Mouse (Mus musculus): ENCODE data around the gene Nmnat1.
"Not testable (repeated sequence)": the region's sequence is repeated elsewhere in the genome, so short reads cannot be mapped to it uniquely, and the experiment has no call there.

The Nmnat1 gene

GRCm38 (mm10) chr4:149489415-149490240, 4.6 kb upstream of the Nmnat1 start:
- DNase-seq (ENCODE audit: low spot score), result no peak

DNA sequence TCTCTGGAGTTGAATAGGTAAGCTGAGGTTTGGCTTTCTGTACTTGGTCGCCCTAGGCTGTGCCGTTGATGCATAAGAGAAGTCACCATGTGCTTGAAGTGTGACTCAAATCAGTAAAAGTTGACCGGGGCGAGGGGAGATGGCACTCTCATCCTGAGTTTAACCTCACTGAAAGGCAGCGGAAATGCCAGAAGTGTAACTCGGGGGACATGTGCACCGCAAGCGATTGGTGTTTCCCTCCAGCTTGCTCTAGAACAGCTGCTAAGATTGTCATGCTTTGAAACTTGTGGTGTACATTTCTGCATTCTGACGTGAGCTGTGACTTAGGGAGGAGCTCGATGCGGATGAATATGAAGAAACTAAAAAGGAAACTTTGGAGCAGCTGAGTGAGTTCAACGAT, 2.7 kb upstream of the Nmnat1 start:
- DNase-seq (ENCODE audit: low spot score), result no peak

DNA sequence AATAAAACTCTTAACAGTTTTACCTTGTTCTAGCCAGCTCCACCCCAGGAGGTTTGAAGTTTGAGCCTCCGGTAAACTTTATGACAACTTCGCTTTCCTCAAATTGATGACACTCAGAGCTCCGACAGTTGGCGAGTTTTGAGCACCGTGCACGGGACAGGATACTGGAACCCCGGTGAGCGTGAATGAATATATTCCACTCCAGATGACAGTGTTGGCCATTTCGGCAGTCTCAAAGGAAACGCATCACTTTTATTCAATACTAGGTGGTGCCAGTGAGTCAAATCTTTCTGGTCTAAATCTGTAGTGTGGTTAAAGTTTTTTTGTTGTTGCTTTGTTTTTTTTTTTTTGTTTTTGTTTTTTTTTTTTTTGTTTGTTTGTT, 814 bp upstream of the Nmnat1 start:
- DNase-seq (ENCODE audit: low spot score), result no peak

DNA sequence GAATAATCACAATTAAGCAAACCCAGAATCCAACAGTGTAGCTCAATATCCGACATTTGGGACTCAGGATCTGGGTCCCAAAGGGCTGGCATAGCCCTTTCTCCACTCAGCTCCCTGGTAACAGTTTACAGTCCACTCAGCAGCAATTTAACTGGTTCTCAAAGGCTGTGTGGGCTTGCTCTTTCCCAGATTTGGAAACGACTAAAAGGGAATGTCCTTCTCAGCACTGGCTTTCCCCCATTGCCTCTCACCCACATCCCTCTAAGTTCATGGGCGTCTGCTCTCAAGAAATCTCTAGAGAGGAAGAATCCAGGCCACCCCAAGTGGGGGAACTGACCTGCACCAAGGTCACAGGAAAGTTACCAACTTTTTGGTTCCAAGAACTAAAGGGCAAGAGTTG, 436 bp downstream of the Nmnat1 start:
- no peak for DNase-seq (ENCODE audit: low spot score)

DNA sequence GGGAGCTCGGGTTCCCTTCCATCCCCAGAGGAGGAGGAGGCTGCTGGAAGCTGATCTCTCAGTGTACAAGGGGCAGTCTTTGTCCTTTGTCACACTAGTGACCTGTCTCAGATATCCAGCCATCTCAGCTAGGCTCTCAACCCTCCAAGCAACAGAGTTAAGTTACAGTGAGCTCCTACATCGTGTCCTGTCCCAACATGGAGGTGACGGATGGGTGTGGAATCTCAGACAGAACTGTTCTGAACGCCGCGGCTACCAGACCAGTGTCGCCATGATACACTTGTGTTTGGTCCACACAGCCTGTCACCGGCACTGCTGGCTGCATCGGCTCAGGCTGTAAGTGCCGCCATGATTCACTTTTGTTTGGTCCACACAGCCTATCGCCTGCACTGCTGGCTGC, 7.9 kb downstream of the Nmnat1 start, which contains the start of gene Tmem274:
Gene Tmem274 (plus strand): TSS at position 301 of the 400 bp plus-strand sequence.
- DNase-seq (ENCODE audit: low spot score), result no peak

DNA sequence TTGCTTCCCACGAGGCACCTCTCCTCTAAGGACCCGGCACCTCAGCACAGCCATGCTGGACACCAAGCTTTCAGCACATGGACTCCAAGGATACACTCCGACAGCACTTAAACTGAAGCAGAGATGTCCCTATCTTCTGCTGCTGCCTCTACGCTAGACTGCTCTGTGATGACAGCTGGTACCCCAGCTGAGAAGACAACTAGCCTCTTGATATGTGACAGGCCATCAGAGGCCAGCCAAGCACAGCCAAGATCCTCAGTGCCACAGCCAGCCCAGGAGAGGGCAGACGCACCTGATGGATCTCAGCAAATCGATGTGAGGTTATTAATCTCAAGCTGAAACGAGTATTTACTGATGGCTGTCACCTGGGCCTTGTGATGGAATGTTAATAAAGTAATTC, 9.9 kb downstream of the Nmnat1 start:
- DNase-seq (ENCODE audit: low spot score), result no peak

DNA sequence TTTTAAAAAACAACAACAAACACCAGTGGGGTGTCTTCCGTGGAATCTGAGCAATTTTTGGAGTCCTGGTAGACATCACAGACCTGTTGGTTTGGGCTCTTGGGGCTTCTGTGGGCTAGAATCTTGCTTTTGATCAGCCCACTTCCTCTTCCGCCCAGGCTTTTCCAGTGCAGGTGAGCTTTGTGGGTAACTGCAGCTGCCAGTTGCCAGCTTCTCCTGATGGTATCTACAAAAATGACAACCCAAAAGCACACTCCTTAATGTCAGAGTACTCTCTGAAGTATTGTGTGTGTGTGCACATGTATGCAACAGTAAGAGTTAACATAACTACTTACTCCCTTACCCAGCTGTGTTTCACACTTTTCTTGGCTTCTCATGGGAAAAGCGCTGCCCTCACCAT, 15.4 kb downstream of the Nmnat1 start:
- DNase-seq (ENCODE audit: low spot score), result no peak

- no peak for DNase-seq (ENCODE audit: low spot score)
These were observed 21.5 kb downstream of the Nmnat1 start for GRCm38 (mm10) chr4:149463435-149463950.

DNA sequence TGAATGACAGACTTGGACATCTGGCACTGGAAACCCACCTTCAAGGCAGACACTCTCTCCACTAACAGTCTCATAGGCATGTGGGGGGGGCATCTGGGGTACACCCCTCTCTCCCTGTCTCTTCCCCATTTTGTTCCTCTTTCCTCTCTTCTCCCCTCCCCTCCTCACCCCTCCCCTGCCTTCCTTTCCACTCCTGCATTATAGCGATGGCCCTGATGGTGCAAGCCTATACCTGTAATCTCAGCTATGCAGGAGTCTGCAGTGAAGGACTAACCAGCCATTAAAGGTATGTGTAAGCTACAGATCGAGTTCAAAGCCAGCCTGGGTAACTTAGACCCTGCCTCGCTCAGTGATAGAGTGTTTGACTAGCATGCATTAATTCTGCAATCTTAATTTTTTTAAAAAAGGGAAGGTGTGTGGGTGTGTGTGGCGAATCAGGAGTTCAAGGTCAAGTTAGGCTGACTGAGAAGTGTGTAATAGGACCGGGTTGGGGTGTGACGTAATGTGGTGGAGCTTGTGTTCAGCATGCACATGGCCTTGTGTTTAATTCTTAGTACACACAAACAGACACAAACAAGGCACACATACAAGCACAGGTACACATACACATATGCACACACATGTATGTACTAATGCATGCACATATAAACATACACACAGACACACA, 22.6 kb downstream of the Nmnat1 start:
- no peak for DNase-seq (ENCODE audit: low spot score)

- DNase-seq (ENCODE audit: low spot score), result no peak
These were observed 23.3 kb downstream of the Nmnat1 start for GRCm38 (mm10) chr4:149461579-149462304.

- DNase-seq (ENCODE audit: low spot score), result not testable (repeated sequence)
These were observed 24.5 kb downstream of the Nmnat1 start for GRCm38 (mm10) chr4:149460475-149460874.

DNA sequence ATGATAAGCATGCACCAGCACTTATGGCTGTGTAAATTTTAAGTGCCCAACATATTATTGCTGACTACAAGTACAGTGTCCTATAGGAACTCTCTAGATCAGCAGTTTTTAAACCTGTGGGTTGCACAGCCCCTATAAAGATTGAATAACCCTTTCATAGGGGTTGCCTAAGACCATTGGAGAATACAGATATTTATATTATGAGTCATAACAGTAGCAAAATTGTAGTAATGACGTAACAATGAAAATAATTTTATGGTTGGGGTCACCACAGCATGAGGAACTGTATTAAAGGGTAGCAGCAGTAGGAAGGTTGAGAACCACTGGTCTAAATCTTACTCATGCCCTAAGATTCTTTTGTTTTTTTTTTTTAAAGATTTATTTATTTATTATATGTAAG, 25.6 kb downstream of the Nmnat1 start:
- DNase-seq (ENCODE audit: low spot score), result no peak

DNA sequence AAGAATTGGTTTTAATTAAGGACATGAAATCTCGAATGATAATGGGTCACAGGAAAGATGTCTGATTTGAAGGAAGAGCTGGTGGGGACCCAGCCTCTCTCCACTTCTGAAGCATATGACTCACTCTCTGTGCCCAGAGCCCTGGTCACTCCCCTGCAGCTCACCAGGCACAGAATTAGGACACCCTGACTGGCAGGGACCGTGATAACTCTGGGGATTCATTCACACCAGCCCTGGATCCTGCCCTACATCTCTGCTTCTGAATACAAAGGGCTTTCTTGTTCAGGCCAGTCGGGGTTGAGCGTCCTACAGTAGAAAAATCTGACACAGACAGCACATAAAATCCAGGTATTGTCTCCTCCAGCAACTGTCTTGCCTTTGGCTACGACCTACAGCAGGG, 26.5 kb downstream of the Nmnat1 start:
- no peak for DNase-seq (ENCODE audit: low spot score)

- no peak for DNase-seq (ENCODE audit: low spot score)
These were observed 27.1 kb downstream of the Nmnat1 start for GRCm38 (mm10) chr4:149457831-149458430.

GRCm38 (mm10) chr4:149457163-149457562, 27.8 kb downstream of the Nmnat1 start:
- DNase-seq (ENCODE audit: low spot score), result not testable (repeated sequence)

DNA sequence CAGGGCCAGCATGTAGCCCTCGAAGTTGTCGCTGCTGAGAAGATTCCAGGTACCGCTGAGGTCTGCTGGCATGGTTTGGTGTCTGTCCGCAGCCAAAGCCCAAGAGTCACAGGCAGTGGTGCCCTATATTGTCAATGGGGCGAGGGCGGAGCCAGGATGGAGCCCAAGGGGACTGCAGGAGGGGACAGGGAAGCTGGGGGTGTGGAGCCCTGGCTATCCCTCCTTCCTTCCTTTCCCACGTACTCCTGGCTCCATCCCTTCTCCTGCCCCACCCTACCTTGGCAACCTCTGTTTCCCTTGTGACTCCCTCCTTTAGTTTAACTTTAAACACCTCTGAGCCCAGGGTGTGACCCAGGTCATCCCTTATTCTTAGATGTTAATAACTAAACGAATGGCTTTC, 30.1 kb downstream of the Nmnat1 start, which contains the start of gene Rbp7:
Gene Rbp7 (minus strand): TSS at position 100 of the 400 bp plus-strand sequence.
- DNase-seq (ENCODE audit: low spot score), result no peak

DNA sequence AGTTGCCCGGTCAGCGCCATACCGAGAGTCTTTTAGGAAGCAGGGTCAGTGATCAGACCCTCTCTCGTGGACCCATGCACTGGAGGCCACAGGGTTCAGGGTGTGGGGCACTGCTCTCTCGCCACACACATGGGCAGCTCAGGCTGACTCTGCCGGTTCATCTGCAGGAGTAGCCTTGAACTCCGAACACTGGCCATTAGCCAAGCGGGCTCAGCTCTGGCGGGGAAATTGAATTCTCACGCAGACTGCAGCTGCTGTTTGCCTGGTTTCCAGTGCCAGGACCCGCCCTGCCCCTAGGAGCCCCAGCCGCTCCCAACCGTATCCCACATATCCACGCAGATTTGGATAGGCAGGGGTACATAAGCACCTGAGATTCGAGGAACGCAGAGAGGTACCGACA, 30.7 kb downstream of the Nmnat1 start:
- DNase-seq (ENCODE audit: low spot score), result no peak

GRCm38 (mm10) chr4:149453656-149454055, 31.3 kb downstream of the Nmnat1 start:
- no peak for DNase-seq (ENCODE audit: low spot score)

DNA sequence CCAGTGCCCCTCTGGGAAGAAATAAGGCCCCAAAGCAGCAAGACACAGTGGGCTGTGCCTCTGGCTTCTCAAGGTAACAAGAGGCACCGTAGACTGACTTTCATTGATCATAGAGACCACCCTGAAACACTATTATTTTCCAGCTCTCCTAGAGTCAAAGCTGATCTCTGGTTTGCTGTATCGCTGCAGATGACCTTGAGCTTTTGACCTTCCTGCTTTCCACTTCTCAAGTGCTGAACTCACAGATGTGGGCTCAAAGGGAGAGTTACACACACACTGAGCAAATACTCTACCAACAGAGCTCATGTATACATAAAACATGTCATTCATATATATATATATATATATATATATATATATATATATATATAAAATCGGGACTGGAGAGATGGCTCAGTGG, 34.4 kb downstream of the Nmnat1 start:
- no peak for DNase-seq (ENCODE audit: low spot score)

DNA sequence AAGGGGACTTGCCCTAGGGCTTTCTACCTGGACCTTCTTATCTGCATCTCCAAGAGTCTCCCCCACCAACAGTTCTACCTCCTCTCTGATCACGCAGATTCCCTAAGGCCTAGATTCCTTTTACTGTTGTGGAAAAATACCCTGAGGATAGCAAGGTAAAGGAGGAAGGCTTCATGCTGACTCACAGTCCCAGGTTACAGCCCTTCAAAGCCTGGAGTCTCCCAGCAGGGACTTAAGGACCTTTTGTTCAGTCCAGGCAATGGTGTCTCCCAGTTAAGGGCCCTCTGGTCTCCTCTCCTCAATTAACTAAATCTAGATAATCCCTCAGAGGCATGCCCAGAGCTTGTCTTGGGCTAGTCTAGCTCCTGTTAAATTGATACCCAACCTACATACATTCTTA, 38.7 kb downstream of the Nmnat1 start:
- no peak for DNase-seq (ENCODE audit: low spot score)

DNA sequence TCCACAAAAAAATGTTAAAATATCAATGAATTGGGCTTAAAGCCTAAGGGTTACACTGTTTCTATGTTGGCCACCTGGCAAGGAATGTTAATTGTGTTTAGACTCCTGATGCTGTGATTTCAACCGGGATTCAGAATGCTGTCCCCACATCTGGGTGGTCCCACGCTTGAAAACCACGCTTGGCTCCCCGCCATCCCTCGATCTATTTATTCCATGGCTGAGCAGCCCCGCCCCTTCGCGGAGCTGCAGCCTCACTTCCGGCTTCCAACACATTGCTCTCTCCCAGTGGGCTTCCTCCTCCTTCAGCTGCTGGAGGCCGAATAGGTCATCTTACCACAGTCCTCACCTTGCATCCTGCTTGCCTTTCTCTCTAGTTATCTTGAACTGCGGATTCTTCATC, 39.1 kb downstream of the Nmnat1 start:
- DNase-seq (ENCODE audit: low spot score), result no peak

Measured in urinary bladder, postnatal 10 days (tissue).